Mouse (Mus musculus): ENCODE measurements around the gene Papolb.

GRCm38 (mm10) chr5:142546344-142546743 is 16.5 kb upstream of the Papolb start:
- TF ChIP-seq POLR2A (IDR thresholded peaks at IDR 0.05; ENCODE audit: extremely low read depth, insufficient read depth, low read length) = no peak
- no peak for TF ChIP-seq CTCF (IDR thresholded peaks at IDR 0.05; ENCODE audit: low read depth, low read length)

Data from liver, adult 2 months (tissue).